Mouse (Mus musculus) T-helper 1 cell (primary cell): ENCODE measurements at regions not wholly inside any gene's neighbourhood (a gene's known extent, or its start where the extent isn't known, plus 50 kb on each side); places are given as distances from the start of the nearest gene placed in this dataset.
"Not testable (repeated sequence)": the region's sequence is repeated elsewhere in the genome, so short reads cannot be mapped to it uniquely, and the experiment has no call there.

Experiments used
- in situ Hi-C: fragments of 300-600 bp; cut with MboI, MseI; formaldehyde crosslinking; loops from one replicate; pipeline ENCODE4 v1.15.1; 2025; ENCODE audit warnings: high pct_unique_total_duplicates

DNA sequence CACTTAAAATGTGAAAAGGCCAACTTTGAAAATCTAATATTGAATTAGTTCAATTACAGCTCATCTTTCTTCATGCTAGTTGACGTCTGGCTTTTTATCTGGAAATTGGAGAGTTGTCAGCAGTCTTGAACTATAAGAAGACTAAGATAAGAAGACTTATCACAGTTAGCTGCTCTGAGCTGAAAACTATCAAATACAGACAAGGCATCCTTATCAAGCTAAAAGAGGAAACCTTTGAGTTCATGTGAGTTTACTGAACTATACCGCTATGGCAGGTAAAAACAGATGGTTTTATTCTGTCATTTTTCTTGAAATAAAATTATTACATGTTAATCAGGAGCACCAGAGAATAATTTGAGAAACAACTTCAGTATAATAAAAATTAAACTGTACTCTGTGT lies 735.2 kb upstream of the Marcks start:
- in situ Hi-C loops, result no loop called here

DNA sequence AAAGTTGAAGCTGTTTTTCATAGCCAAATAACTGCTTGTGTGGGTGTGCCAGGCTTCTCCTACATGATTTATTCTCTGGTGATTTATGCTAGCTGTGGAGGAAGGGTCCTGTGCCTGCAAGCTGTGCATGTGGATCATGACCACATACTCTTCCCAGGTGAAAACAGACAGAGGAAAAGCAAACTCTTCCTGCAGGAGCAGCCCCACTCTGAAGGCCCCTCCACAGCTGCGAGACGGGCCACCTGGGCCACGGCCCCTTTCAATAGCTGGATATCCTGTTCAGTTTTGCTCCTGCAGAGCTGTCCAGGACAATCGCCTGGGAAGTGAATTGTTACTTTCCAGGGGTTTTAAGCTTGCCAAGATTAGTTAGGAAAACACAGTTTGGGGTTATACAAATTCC lies 722.3 kb upstream of the Marcks start:
- in situ Hi-C loops, result no loop called here

- in situ Hi-C loops, result no loop called here
These were observed 710.6 kb upstream of the Marcks start for GRCm38 (mm10) chr10:37849291-37849846.

DNA sequence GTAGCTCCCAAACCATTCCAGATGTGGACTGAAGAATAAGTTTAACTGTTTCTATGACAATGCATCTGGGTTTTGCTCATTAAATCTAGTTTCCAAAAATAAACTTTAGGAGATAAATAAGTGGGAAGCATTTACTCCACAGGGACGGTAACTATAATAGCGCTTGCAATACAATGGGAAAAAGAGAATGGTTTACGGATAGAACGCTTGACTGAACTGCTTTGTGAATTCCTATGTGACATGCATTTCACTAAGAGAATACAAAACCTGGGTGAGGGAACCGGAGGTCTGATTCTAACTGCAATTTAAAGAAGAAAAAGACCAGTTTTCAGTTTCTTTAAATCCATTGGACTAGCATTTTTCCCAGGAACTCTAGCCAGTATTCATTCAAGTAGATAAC lies 704.1 kb upstream of the Marcks start:
- in situ Hi-C loops, result no loop called here

DNA sequence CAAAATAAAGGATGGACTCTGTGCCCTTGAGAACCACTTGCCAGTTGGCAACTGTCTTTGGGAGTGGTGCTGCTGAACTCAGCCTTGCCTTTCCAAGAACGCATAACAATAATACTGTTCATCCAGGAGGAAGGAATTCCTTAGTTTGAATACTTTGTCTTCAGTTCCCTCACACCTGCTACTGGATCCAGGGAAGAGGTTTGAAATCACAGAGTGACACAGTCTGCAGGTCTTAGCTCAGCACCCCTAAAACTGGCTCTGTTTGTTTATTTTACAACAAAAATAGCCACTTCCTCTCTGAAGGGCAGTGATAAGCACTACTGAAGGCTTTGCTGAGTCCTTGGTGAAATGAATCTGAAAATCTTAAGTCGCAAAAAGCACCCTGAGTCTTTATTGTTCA lies 703.1 kb upstream of the Marcks start:
- in situ Hi-C loops, result no loop called here

DNA sequence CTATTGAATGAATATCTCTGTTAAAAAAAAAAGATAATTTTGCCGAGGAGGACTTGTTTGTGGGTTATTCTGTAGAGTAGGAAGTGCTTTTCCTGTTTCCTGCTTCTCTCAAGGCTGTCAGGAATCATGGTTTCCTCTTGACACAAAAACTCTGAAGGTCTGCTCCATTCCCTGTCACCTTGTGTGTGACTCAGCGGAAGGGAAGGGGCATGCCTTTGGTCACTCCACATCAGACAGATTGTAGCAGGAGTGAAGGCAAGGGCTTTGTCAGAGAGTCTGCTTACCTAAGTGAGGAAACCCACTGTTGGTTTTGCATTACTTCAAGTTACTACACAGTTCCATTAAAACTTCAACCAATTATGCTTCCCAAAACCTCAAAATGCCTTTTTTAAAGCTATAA lies 699.0 kb upstream of the Marcks start:
- in situ Hi-C loops, result no loop called here

DNA sequence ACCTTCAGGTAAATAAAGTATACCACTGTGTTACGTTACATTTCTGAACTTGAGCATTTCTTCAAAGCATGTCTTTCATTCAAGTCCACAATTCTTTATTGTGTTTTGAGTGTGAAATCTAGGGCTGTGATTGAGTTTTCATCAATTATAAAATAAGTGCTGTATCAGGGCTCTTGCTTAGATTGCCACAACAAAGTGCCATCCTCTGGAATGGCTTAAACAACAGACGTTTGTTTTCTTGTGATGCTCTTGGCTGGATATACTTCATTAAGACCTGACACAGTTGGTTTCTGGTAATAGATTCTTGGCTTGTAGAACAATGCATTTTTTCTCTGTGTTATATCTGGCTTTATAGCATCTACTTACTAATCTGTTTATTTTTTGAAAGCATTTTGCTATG lies 674.3 kb upstream of the Marcks start:
- in situ Hi-C loops, result no loop called here

GRCm38 (mm10) chr10:37812405-37812851 lies 673.7 kb upstream of the Marcks start:
- in situ Hi-C loops, result no loop called here

GRCm38 (mm10) chr10:37811789-37812188 lies 673.1 kb upstream of the Marcks start:
- in situ Hi-C loops, result no loop called here

- in situ Hi-C loops, result no loop called here
These were observed 664.6 kb upstream of the Marcks start for GRCm38 (mm10) chr10:37803225-37803805.

GRCm38 (mm10) chr10:37799397-37799796 lies 660.7 kb upstream of the Marcks start:
- in situ Hi-C loops, result no loop called here

DNA sequence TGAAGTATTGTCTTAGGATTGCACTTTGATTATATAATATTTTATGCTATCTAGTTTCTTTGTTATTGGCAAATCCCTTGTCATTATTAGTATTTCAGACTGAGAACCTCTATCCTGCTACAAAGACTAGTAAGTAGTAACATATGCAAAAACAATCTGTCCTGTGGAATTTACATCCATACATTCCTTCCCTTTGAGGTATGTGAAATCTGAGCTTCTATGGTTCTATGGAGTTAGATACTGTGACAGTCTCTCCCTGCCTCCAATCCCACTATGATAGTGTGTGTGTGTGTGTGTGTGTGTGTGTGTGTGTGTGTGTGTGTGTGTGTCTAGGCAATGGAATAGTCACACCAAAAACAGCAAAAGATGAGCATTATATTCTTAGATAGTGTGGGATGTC lies 659.6 kb upstream of the Marcks start:
- in situ Hi-C loops, result no loop called here

DNA sequence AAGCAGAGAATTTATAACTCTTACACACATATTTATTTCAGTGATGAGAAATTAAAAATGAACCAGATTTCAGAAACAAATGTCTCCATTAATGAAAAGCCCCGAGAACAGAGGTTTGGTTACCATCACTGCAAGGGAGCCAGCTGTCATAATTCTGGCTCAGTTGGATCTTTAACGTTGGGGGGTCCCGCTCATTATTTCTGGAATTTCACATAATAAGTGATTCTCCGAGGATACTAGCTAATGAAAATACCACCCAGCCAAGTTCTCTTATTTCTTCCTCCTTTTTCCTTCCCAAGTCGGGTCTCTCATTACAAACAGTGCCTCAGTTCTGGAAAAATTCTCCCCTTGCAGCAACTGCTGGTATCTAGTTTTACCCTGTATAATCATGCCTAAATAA lies 659.0 kb upstream of the Marcks start:
- in situ Hi-C loops, result no loop called here

DNA sequence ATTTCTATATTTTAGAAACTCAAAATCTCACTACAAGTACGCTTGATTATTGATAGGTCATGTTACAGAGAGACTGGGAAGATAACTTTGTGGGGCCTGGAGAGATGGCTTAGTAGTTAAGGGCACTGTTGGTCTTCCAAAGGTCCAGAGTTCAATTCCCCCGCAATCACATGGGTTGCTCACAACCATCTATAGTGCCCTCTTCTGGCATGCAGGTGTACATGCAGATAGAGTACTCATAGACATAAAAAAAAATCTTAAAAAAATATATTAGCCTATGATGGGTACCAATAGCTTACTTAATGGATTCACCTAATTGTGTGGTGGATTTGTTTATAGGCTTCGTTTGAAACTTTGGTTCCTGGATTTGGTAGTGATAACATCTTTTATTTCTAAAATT lies 654.2 kb upstream of the Marcks start:
- in situ Hi-C loops, result no loop called here

GRCm38 (mm10) chr10:37788049-37788448 lies 649.3 kb upstream of the Marcks start:
- in situ Hi-C loops, result no loop called here

DNA sequence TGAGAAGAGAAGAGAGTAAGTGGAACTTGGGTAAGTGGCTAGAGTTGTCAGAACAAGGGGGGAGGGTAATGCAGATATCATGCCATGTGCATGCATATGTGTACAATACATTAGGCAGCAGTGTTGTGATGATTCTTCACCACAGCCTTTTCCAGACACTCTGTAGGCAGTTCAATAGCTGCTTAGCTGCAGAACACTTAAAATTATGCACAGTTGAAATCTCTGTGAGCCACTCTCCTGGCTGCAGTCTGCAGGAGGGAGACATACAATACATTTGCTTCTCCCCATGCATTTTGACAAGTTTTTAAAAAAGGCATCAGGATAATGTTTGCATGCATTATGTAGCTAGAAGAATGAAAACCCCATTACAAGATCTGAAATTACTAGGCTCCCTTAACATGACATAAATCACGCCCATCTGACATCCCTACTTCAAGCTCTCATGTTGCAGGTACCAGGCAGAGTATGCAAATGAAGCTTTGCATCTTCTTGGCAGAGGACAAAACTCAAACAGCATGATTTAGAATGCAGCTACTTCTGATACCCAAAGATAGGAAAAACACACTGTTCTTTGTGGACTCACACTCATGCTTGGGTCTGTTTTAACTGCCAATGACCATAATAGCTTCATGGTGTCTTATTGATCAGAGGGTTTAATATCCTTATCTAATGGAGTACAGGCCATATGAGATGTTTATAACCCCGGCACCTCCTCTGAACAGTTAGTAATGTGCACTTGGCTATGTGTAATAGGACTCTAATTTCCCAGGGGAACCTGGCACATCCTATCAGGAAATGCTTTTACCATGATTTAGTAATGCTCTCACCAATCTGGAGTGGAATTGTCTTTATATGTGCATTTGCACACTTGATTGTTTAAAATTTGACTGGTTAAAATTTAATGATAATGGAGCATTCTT lies 640.9 kb upstream of the Marcks start:
- in situ Hi-C loops, result no loop called here

GRCm38 (mm10) chr10:37760542-37761367 lies 622.0 kb upstream of the Marcks start:
- in situ Hi-C loops, result no loop called here

DNA sequence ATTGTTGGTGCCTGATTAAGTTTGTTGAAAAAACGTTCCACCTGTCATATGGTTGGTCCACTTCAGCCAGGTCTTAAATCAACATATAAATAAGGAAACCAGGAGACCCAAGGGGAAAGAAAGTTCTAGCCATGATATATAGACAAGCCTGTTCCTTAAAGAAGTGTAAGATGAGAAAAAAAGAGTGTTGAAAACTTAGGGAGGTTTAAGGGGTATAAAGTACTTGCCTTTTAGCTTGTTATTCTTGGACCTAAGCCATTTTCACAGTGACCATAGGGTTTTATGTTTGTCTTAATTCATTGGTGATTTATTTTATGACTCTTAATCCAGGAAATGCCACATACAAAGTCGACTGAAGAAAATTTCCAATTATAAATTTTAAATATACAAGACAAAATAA lies 602.9 kb upstream of the Marcks start:
- in situ Hi-C loops, result no loop called here

GRCm38 (mm10) chr10:37739024-37739423 lies 600.3 kb upstream of the Marcks start:
- in situ Hi-C loops, result no loop called here

DNA sequence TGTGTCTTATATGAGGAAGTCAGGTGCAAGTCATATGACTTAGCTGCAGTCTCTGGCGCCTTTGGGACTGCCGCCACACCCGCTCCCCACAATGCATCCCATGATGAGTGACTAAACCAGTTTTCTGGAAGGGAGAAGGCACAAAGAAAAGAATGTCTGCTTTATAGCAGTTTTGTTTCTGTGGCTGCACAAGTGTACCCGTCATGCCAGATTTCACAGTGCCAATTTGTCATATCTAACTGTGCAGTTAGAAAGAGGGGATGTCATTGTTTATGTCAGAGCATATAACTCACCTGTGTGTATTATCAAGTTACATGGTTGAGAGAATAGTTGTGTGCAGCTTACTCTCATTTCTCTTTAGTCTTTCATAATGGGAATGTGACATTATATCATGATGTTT lies 586.9 kb upstream of the Marcks start:
- in situ Hi-C loops, result no loop called here

- in situ Hi-C loops, result not testable (repeated sequence)
These were observed 586.3 kb upstream of the Marcks start for GRCm38 (mm10) chr10:37724994-37725393.

DNA sequence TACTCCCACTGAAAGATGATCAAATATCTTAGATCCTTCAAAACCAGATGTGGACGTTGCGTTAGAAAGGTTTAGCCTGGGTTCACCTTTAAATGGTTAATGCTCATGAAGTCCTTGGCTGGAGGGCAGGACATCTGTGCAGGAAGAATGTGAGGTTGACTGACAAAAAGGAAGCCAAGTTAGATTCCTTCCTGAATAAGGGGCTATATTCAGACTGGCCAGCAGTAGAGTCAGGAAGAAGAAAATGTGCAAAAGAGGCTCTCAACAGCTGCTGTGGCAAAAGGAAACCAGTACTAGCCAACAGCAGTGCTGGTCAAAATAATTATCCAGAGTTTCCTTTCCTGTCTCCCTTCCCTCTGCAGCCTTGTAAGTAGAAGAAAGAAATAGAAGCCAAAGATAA lies 582.0 kb upstream of the Marcks start:
- in situ Hi-C loops, result no loop called here
